19 mouse cellular contexts compared by ENCODE assay signal in genomic region chr6:95151563-95151962, GRCm38 (mm10).
"Had no signal": no experiment of that assay in that cellular context is flagged by ENCODE, and none has a peak within 500 bp of the region (broad histone marks: within the 10 kb centered on the region; RNA-seq: fewer than 3 reads in every experiment).

No protein-coding gene starts in this region.

- H3K4me1 ChIP-seq: lung, embryonic 15.5 days; midbrain, embryonic 12.5 days; neural tube, embryonic 13.5 days; neural tube, embryonic 15.5 days had no signal

- DNase-seq: lung, adult 2 months; lung, postnatal 4 days; midbrain, embryonic 14.5 days; retina, postnatal 1 day; right cerebral cortex, adult 18-20 months; right cerebral cortex, postnatal 25 days; right cerebral cortex, postnatal 4 days; spleen, adult 18-20 months; thymus, adult 18-20 months; thymus, postnatal 14 days; thymus, postnatal 36 days had no signal

- H3K36me3 ChIP-seq: lung, embryonic 15.5 days; midbrain, embryonic 10.5 days; midbrain, embryonic 12.5 days; neural tube, embryonic 13.5 days; neural tube, embryonic 15.5 days had no signal

- H3K27me3 ChIP-seq: lung, embryonic 15.5 days; midbrain, embryonic 12.5 days; neural tube, embryonic 13.5 days; neural tube, embryonic 15.5 days had no signal

- ATAC-seq: lung, postnatal 0 days; midbrain, embryonic 16.5 days had no signal

- H3K4me2 ChIP-seq: lung, embryonic 15.5 days; midbrain, embryonic 12.5 days; neural tube, embryonic 13.5 days; neural tube, embryonic 15.5 days had no signal

- H3K9ac ChIP-seq: lung, embryonic 15.5 days; midbrain, embryonic 12.5 days; neural tube, embryonic 13.5 days; neural tube, embryonic 15.5 days had no signal

- H3K4me3 ChIP-seq: lung, embryonic 15.5 days; midbrain, embryonic 10.5 days; midbrain, embryonic 12.5 days; myocyte; neural tube, embryonic 13.5 days; neural tube, embryonic 15.5 days had no signal

- H3K27ac ChIP-seq: lung, embryonic 15.5 days; midbrain, embryonic 10.5 days; midbrain, embryonic 12.5 days; neural tube, embryonic 13.5 days; neural tube, embryonic 15.5 days had no signal

- H3K9me3 ChIP-seq: lung, embryonic 15.5 days; neural tube, embryonic 13.5 days; neural tube, embryonic 15.5 days had no signal
